Mouse (Mus musculus) neural tube, embryonic 15.5 days (tissue): ENCODE measurements around the gene Btd. TPM values are rescaled to one million over a fixed set of nuclear protein-coding genes. Genes with fewer than 3 reads are reported as not detected.

Experiments used
- ATAC-seq: fragments of 200-750 bp; cut with Nextera tagmentation; 2 replicates; pipeline ENCODE4 v1.8.0; 2017; ENCODE audit warnings: mild to moderate bottlenecking, moderate TSS enrichment, moderate library complexity; ENCODE audit not compliant: low FRiP score
- H3K27ac ChIP-seq: fragments of 300-500 bp; sonication (generic); replicated peaks from 2 replicates; pipeline ENCODE4 v1.5.1; 2015; ENCODE audit warnings: mild to moderate bottlenecking, inconsistent platforms
- H3K27me3 ChIP-seq: fragments of 300-500 bp; sonication (generic); replicated peaks from 2 replicates; pipeline ENCODE4 v1.6.1; 2015; ENCODE audit warnings: inconsistent platforms
- H3K36me3 ChIP-seq: fragments of 300-500 bp; sonication (generic); 2 replicates; pipeline ENCODE4 v1.6.1; 2015; ENCODE audit warnings: inconsistent platforms
- H3K4me1 ChIP-seq: fragments of 300-500 bp; sonication (generic); 2 replicates; pipeline ENCODE4 v1.6.1; 2015; ENCODE audit warnings: inconsistent platforms
- H3K4me2 ChIP-seq: fragments of 300-500 bp; sonication (generic); 2 replicates; pipeline ENCODE4 v1.6.1; 2015; ENCODE audit warnings: inconsistent platforms, mild to moderate bottlenecking, moderate library complexity
- H3K4me3 ChIP-seq: fragments of 300-500 bp; sonication (generic); replicated peaks from 2 replicates; pipeline ENCODE4 v1.5.1; 2015; ENCODE audit warnings: mild to moderate bottlenecking, inconsistent platforms
- H3K9ac ChIP-seq: fragments of 300-500 bp; sonication (generic); replicated peaks from 2 replicates; pipeline ENCODE4 v1.6.1; 2015; ENCODE audit warnings: mild to moderate bottlenecking, inconsistent platforms
- H3K9me3 ChIP-seq: fragments of 300-500 bp; sonication (generic); replicated peaks from 2 replicates; pipeline ENCODE4 v1.6.1; 2016; ENCODE audit warnings: inconsistent platforms
- WGBS: fragments of 180-500 bp; shearing (Covaris S2); methylation state at CpG from one replicate; pipeline ENCODE4 v1.1.7; 2015; ENCODE audit warnings: mixed read lengths; 5-methylcytosine and 5-hydroxymethylcytosine counted together
- polyA plus RNA-seq: library from polyadenylated mRNA; unstranded; fragments of >200 nt; fragmentation: Nextera tagmentation; extraction: Ambion mirVana; gene quantifications from 2 replicates; pipeline ENCODE4 v1.2.1, GENCODE M21; 2015

Btd gene
- polyA plus RNA-seq, 1 experiment from 2014 or later = 15.6 TPM

- ATAC-seq = no peak
- Histone ChIP-seq H3K27ac (peak overlapping the region; percentile 3; the same call in 1 of the 2 replicates), H3K4me1 (peaks cover 38% of the 10 kb centered on the region), H3K9ac (no peak overlapping the region), H3K4me3 (no peak overlapping the region), H3K9me3 (no peaks in the 10 kb centered on the region), H3K27me3 (no peaks in the 10 kb centered on the region), H3K4me2 (no peak overlapping the region), H3K36me3 (no peaks in the 10 kb centered on the region)
- WGBS = 85% methylated on average over 13 of the region's 13 CpGs
These were observed 27.5 kb downstream of the Btd start for GRCm38 (mm10) chr14:31668326-31668725.

GRCm38 (mm10) chr14:31669161-31669611, 28.4 kb downstream of the Btd start:
- H3K4me1 ChIP-seq = peaks cover 30% of the 10 kb centered on the region
- no peaks in the 10 kb centered on the region for H3K27me3 ChIP-seq
- no peak overlapping the region for H3K4me2 ChIP-seq
- H3K4me3 ChIP-seq = no peak overlapping the region
- 47% methylated on average over 13 of the region's 13 CpGs for WGBS
- H3K9me3 ChIP-seq = no peaks in the 10 kb centered on the region
- no peak overlapping the region for H3K9ac ChIP-seq
- H3K36me3 ChIP-seq = no peaks in the 10 kb centered on the region
- ATAC-seq = no peak
- H3K27ac ChIP-seq = peak overlapping the region; percentile 57

GRCm38 (mm10) chr14:31669642-31670490, 29.0 kb downstream of the Btd start:
- WGBS = 52% methylated on average over 15 of the region's 15 CpGs
- H3K27ac ChIP-seq = peak overlapping the region; percentile 57

GRCm38 (mm10) chr14:31671635-31672320, 30.9 kb downstream of the Btd start:
- H3K4me1 ChIP-seq = peaks cover 15% of the 10 kb centered on the region
- H3K9me3 ChIP-seq = no peaks in the 10 kb centered on the region
- no peak overlapping the region for H3K4me3 ChIP-seq
- ATAC-seq = no peak
- no peak overlapping the region for H3K9ac ChIP-seq
- no peak overlapping the region for H3K27ac ChIP-seq
- no peaks in the 10 kb centered on the region for H3K27me3 ChIP-seq
- no peaks in the 10 kb centered on the region for H3K36me3 ChIP-seq
- WGBS = 60% methylated on average over 10 of the region's 10 CpGs
- no peak overlapping the region for H3K4me2 ChIP-seq

More at GRCm38 (mm10) chr14:31669642-31670490, 29.0 kb downstream of the Btd start:
- Histone ChIP-seq H3K4me1 (peaks cover 23% of the 10 kb centered on the region), H3K4me3 (no peak overlapping the region), H3K36me3 (no peaks in the 10 kb centered on the region), H3K4me2 (0 out of 2 replicates have a peak overlapping the region, but pooled peaks have one; percentile 1), H3K9me3 (no peaks in the 10 kb centered on the region), H3K27me3 (no peaks in the 10 kb centered on the region), H3K9ac (no peak overlapping the region)
- no peak for ATAC-seq

- H3K27me3 ChIP-seq = no peaks in the 10 kb centered on the region
- 92% methylated on average over 3 of the region's 3 CpGs for WGBS
- H3K9ac ChIP-seq = no peak overlapping the region
- ATAC-seq = no peak
- no peak overlapping the region for H3K4me2 ChIP-seq
- H3K4me1 ChIP-seq = no peaks in the 10 kb centered on the region
- H3K9me3 ChIP-seq = no peaks in the 10 kb centered on the region
- H3K27ac ChIP-seq = no peak overlapping the region
- no peaks in the 10 kb centered on the region for H3K36me3 ChIP-seq
- H3K4me3 ChIP-seq = no peak overlapping the region
These were observed 39.8 kb downstream of the Btd start for GRCm38 (mm10) chr14:31680656-31681055.

GRCm38 (mm10) chr14:31681291-31681690, 40.5 kb downstream of the Btd start:
- ATAC-seq = no peak
- H3K9me3 ChIP-seq = no peaks in the 10 kb centered on the region
- WGBS = 84% methylated on average over 9 of the region's 9 CpGs
- no peak overlapping the region for H3K9ac ChIP-seq
- no peaks in the 10 kb centered on the region for H3K4me1 ChIP-seq
- H3K4me3 ChIP-seq = no peak overlapping the region
- no peak overlapping the region for H3K27ac ChIP-seq
- no peak overlapping the region for H3K4me2 ChIP-seq
- H3K27me3 ChIP-seq = no peaks in the 10 kb centered on the region
- H3K36me3 ChIP-seq = no peaks in the 10 kb centered on the region

GRCm38 (mm10) chr14:31681931-31682555, 41.2 kb downstream of the Btd start:
- Histone ChIP-seq H3K27ac (peak overlapping the region; percentile 45; the same call in 1 of the 2 replicates), H3K4me1 (no peaks in the 10 kb centered on the region), H3K9me3 (no peaks in the 10 kb centered on the region), H3K9ac (no peak overlapping the region), H3K4me2 (no peak overlapping the region), H3K27me3 (no peaks in the 10 kb centered on the region), H3K4me3 (no peak overlapping the region), H3K36me3 (no peaks in the 10 kb centered on the region)
- WGBS = 55% methylated on average over 5 of the region's 5 CpGs
- no peak for ATAC-seq

- Histone ChIP-seq H3K4me3 (no peak overlapping the region), H3K9ac (no peak overlapping the region), H3K27me3 (no peaks in the 10 kb centered on the region), H3K4me2 (no peak overlapping the region), H3K36me3 (no peaks in the 10 kb centered on the region), H3K4me1 (no peaks in the 10 kb centered on the region), H3K9me3 (no peaks in the 10 kb centered on the region), H3K27ac (no peak overlapping the region)
- 75% methylated on average over 2 of the region's 2 CpGs for WGBS
- ATAC-seq = no peak
These were observed 42.8 kb downstream of the Btd start for GRCm38 (mm10) chr14:31683610-31684009.

GRCm38 (mm10) chr14:31684343-31685040, 43.7 kb downstream of the Btd start:
- H3K4me1 ChIP-seq = no peaks in the 10 kb centered on the region
- H3K36me3 ChIP-seq = no peaks in the 10 kb centered on the region
- H3K9ac ChIP-seq = no peak overlapping the region
- no peak for ATAC-seq
- 73% methylated on average over 7 of the region's 7 CpGs for WGBS
- H3K27me3 ChIP-seq = no peaks in the 10 kb centered on the region
- H3K4me2 ChIP-seq = no peak overlapping the region
- no peak overlapping the region for H3K4me3 ChIP-seq
- no peak overlapping the region for H3K27ac ChIP-seq
- no peaks in the 10 kb centered on the region for H3K9me3 ChIP-seq

GRCm38 (mm10) chr14:31685680-31686079, 44.9 kb downstream of the Btd start:
- WGBS = 87% methylated on average over 10 of the region's 10 CpGs
- Histone ChIP-seq H3K9ac (no peak overlapping the region), H3K4me3 (no peak overlapping the region), H3K36me3 (no peaks in the 10 kb centered on the region), H3K27me3 (no peaks in the 10 kb centered on the region), H3K27ac (no peak overlapping the region), H3K4me2 (no peak overlapping the region), H3K9me3 (no peaks in the 10 kb centered on the region), H3K4me1 (no peaks in the 10 kb centered on the region)
- no peak for ATAC-seq

GRCm38 (mm10) chr14:31686231-31686630, 45.4 kb downstream of the Btd start:
- Histone ChIP-seq H3K27ac (no peak overlapping the region), H3K27me3 (no peaks in the 10 kb centered on the region), H3K4me1 (no peaks in the 10 kb centered on the region), H3K9ac (no peak overlapping the region), H3K36me3 (no peaks in the 10 kb centered on the region), H3K4me3 (no peak overlapping the region), H3K9me3 (no peaks in the 10 kb centered on the region), H3K4me2 (no peak overlapping the region)
- no peak for ATAC-seq
- WGBS = 84% methylated on average over 1 of the region's 1 CpGs
